Mouse (Mus musculus) fat pad, adult 2 months (tissue): ENCODE data around the gene Odf4.
"Not testable (repeated sequence)": the region's sequence is repeated elsewhere in the genome, so short reads cannot be mapped to it uniquely, and the experiment has no call there.

Experiments
- DNase-seq: peaks from one replicate; pipeline ENCODE4 v3.0.0-alpha.2; 2011; ENCODE audit warnings: low read depth, low spot score; ENCODE audit errors: extremely low read depth

Odf4 gene

DNA sequence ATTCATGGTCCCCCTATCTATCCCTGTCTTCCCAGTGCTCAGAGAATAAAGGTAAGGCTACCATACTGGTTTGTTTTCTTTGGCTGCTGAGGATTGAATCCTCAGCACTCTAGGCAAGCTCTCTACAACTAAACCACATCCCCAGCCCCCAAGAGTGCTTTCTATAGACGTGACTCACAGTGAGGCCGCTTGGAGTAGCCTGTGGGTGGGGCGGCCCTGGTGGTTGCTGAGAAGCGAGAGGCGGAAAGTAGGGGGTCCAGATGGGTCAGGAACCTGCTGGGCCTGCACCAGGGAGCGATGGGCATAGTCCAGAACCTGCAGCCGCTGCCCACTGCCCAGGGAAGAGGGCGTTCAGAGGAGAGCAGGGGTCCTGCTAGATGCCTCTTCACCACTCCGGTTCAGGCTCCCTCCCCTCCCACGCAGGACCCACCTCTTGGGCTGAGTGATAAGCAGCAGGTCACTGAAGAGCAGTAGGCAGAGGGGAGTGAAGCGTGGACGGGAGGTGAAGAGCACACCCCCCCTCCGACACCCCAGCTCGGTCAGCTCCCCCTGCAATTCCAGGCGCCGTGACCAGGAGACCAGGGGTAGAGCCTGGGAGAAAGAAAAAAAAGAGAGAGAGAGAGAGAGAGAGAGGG is 20.0 kb upstream of the Odf4 start:
- no peak for DNase-seq

DNA sequence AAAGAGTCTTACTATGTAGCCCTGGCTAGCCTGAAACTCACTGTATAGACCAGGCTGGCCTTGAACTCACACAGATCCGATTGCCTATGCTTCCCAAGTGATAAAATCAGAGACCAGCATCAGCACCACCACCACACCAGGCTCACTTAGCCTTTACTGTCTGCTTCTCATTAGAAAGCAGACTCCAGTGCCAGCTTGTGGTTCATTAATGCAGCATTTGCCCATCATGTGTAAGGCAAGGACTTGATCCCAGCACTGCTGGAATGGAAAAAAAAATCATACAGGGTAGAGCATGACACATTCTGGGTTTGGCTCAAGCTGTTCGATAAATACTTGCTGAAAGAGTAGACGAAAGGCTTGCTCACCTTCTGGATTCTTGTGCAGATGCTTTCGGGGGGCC is 19.1 kb upstream of the Odf4 start:
- DNase-seq, result no peak

DNA sequence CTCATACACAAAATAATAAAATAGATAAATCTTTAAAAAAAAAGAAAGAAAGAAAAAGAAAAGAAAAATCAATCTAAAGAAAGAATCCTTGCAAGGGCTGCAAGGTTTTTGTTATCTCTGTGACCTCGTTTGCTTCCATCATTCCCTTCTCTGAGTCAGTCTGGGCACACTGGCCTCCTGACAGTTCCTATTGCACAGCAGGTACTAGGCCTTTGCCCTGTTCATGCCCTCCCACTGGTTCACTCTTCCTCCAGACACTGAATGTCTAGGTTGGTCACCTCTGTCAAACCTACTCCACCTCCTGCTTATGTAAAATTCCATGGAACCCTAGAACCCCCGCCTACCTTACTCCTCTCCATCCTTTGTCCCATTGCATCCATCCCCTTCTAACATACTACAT is 18.4 kb upstream of the Odf4 start:
- no peak for DNase-seq

DNA sequence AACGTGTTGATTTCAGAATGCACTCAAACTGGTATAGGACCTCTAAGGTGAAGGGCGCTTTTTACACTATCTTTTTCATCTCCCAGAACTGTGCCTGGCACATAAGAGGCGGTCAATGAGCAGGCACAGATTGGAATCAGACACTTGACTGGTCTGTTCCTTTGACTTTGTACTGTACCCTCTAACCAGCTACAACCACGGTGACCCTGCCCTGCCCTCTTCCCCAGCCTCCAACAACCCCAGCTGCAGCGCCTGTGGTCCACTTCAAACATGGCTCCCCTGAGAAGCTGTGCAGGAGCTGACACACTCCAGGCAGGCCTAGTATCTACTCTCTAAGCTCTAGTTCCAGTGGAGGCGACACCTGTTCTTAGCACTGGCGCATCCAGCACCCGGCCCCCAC is 15.8 kb upstream of the Odf4 start:
- DNase-seq, result no peak

DNA sequence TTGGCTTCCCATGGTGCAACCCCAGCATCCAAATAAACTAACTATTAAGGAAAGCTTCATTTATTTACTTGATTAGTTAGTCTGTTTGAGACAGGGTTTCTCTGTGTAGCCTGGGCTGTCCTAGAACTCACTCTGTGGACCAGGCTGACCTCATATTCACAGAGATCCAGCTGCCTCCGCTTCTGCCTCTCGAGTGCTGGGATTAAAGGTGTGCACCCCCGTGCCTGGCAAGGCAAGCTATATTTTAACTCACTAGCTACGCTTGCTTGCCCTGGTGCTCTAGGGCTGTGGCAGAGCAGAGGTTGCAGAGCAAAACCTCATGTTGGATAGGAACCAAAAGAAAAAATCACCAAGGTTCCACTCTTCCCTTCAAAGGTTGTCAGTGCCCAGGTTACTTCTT is 13.6 kb upstream of the Odf4 start:
- DNase-seq, result no peak

DNA sequence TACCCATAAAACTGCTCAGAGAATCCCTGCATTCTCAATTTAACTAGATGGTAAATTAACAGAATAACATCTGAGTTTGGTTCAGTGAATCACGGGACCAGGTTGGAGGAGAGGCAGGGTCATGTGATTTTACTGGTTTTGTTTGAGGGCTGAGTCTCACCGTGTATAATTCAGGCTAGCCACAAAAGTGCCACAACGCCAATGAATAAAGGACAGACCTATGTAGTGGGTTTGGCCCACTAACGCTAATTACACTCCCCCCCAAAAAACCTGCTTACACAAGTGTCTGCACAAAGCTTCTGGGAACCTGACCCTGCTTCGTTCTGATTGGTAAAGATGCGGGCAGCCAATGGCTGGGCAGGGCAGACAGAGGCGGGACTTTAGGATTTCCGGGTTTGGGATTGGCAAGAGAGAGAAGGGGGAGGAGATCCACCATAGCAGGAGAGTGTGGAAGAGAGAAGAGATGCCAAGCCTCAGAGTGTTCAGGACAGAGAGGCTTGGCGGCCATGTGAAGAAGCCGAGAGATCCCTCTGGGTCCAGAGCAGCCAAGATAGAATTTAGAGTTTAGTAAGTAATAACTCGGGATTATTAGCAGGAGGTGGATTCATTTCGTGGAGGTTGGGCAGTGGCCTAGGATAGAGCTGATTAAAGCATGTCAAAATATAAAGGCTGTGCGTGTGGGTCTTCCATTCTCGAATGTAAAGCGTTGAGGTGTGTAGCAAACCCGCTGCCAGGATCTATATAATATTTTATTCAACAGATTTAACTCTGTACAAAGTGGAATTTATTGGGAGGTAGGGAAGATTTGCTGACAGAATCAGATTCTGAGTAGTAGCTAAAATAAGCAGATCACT is 12.8 kb upstream of the Odf4 start:
- peak; percentile 51 for DNase-seq

DNA sequence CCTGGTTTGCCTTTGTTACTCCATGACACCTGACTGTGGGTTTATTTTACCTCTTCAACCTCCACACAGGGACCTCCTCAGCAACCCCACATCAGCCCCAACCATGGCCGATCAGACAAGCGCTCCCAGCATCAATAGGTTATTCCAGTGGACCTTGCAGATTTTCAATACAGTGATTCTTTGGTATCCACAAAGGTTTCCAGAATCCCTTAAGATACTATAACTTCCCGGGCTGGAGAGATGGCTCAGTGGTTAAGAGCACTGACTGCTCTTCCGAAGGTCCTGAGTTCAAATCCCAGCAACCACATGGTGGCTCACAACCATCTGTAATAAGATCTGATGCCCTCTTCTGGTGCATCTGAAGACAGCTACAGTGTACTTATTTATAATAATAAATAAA is 10.1 kb upstream of the Odf4 start:
- DNase-seq, result not testable (repeated sequence)

DNA sequence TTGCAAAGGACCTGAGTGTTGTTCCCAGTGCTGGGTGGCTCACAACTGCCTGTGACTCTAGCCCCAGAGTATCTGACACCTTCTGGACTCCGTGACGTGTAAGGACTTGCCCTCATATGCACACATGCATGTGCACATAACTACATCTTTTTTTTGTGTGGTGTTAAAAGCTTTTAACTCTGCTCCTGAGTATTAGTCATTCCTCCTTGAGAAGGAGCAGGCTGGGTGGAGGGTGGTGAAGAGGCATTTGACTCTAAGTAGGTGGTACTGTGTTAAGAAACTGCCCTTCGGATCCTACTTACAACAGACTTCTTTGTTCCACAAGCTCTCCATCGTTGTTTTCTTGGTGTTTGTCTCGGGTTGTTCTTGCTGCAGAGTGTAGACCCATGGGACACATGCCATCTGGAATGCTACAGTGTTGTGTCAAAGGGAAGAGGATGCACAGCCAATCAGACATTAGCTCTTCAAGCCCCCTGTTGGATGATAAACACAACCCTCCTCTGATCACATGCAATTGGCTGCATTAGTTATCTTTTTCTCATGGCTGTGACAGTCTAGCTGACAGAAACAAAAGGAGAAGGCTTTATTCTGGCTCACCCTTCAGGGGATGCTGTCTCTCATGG is 7.1 kb upstream of the Odf4 start:
- no peak for DNase-seq

DNA sequence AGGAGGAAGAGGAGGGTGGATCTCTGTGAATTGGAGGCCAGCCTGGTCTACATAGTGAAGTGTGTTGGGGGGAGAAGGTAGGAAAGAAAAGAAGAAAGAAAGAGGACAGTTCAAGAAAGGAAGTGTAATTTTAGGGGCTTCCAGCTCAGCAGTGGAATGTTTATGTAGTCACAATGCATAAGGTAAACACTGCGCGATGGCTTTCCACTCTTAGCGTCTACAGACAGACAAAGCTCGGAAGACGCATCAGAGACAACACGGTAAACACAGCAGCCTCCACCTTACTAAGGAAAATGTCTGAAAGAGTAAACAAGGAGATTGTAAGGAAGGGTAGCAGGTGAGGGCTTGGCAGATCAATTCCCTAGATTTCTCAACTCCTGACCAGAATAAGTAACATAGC is 3.1 kb upstream of the Odf4 start:
- no peak for DNase-seq

DNA sequence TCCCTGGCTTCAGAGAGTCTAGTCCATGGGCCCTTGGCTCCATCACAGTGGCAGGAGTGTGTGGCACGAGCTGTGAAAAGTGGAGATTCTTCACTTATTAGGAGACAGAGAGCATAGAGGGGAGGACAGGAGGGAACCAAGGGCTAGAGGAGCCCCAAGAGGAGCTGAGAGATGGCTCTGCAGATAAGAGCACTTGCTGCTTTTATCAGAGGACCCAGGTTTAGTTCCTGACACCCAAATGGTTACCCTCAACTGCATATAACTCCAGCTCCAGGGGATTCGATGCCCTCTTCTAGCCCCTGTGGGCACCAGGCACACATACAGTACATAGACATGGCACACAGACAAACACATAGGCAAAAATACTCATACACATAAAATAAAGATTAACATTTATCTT is 2.1 kb downstream of the Odf4 start:
- no peak for DNase-seq

DNA sequence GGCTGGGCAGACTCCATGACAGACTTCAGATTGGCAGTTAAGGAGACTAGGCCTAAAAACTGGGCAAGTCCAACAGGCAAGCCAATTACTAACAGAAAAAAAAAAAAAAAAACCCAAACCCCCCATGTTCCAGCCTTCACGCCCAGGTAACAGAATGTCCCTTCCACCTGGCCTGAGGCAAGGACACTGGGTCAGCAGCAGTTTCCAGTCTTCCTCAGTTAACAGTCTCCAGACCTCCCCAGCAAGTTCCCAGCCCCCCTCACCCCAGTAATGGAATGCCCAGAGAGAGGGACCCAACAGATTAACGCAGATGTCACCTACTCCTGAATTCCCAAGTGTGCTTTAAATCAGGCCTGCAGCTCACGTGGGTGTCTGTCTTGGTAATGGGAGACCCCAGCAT is 3.7 kb downstream of the Odf4 start:
- no peak for DNase-seq

DNA sequence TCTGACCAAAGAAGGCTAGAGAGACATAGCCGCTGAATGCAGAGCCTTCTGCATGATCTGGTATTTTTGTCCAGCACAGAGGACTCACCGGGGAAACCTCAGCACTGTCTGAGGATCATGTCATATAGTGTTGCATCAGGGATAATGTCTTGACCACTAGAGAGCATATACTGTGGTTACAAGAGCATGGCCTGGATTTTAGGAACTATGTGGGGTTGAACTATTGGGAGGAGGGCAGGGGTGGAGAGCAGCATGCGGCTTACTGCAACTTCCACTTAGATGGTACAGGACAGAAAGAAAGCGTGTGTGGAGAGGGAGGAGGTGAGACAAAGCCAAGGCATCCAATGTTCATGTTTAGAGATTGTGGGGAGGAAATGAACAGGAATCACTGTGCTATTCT is 12.3 kb downstream of the Odf4 start:
- DNase-seq, result no peak

DNA sequence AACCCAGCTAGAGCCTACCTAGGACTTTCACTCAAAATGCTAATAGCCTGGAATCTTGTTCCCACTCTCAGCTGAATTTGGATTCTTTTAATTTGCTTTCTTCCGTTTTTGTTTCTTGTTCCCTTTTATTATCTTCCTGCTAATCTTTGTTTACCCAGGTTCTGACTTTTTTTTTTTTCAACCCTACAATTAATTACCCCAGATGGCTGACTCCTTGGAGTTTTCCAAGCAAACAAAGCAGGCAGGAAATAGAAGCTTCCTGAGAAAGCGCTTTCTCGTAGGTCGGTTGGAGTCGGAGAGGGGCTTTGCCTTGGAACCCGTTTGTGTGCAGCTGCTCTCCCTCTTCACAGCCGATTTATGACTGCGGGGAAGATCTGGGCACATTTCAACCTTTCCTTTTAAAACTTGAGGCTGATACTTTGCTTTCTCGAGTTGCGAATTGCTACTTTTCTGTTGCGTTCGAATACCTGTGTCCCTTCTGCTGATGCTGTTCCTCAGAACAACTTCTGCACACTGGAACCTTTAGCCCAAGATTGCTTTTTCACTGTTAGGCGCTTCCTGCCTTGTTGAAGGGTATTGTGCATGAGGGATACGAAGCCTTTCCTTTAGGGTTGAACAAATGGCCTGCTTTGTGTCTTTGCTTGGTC is 15.2 kb downstream of the Odf4 start:
- DNase-seq, result no peak

DNA sequence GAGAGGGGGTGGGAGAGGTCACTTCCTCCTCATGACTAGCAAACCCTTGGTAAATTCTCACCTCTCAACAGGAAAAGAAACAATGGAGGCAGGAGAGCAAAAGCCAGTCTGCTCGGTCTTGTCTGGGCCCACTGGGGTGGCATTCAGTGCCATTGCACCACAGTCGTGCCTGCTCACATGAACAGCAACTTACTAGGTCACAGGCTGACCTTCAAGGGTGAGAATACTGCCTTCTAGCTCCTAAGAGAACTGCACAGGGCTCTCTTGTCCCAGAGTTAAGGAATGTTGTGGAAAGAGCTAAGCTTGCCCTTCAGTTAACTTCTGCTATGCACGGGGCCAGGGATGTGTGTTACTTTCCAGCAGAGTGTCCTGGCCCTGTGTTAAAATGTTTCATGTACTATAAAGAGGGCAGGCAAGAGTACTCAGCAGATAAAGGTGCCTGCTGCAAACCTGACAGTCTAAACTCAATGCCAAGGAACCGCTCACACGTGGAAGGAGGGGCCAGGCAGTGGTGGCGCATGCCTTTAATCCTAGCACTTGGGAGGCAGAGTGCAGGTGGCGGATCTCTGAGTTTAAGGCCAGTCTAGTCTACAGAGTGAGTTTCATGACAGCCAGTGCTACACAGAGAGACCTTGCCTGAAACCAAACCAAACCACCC is 17.9 kb downstream of the Odf4 start:
- DNase-seq, result no peak

DNA sequence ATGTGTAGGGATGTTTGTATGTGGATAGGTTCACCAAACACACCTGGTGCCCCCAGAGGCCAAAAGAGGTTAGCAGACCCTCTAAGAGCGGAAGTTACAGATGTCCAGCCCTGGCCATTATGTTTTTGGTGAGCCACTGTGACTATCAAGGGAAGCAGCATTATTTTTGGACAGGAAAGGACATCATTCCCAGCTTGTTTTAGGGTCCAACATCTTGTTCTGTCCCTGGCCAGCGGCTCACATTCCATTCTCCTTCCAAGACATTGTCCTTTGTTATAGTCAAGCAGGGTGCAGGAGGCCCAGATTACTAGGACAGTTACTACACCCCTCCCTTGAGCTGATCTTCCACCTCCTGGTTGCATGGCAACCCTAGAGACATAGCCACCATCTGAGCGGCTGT is 19.6 kb downstream of the Odf4 start:
- DNase-seq, result no peak

DNA sequence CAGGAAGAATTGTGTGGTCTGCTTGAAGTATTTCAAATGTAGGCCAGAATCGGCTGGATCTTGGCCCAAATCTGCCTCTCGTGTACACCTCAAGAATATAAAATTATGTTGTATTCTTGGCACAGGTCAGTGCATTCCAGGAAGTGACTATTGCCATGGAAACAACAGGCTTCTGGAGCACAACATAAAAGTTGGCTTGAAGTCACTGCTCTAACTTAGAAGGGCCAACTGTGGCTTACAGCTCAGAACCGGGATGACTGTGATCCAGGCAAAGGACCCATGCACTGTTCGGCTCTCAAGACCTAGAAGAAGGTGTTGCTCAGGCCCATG is 20.5 kb downstream of the Odf4 start:
- no peak for DNase-seq

DNA sequence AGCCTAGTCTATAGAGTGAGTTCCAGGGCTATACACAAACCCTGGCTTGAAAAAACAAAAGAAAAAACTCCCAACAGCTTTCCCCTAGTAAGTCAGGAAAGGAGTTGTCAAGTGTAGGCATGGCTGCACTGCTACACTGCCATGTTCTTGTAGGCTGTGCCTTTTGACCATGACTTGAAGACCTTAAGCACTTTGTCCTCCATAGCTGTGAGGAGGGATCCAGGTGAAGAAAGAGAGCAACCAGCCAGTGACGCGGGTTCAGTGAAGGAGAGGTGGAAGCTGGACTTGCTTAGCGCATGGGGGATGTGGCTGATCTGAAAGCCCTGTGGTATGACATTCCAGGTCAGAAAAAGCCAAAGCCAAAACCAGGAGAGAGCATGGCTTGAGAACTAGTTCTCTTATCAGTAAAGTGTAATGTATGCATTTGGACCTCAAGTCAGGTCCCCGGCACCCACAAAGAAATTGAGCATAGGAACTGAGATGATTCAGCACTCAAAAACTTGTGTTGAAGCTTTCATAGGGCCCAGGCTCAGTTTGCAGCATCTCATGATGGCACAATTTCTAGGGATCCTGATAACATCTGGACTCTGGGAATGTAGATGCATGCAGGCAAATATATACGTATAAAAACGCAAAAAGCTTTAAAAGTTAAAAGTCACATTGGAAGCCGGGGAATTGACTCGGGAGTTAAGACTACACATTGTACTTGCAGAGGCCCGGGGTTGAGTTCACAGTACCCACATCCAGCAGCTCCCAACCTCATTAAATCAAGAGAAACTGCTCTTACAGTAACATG is 21.0 kb downstream of the Odf4 start:
- DNase-seq, result no peak

DNA sequence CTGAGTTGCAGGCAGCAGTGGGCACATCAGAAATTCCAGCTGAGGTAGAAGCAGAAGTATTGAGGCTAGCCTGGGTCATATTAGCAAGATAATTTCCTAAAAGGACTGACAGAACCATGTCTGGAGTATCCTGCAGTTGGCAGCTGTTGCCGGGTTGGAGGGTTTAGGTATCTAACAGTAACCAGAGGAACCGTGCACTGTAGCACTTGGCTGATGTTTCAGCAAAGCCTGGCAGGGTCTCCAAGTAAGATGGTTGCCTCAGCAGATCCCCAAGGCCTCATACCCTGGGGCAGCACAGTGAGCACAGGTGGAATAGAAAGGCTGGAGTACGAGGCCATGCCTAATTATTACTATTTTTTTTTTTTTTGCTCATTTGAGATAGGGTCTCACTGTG is 21.7 kb downstream of the Odf4 start:
- no peak for DNase-seq

DNA sequence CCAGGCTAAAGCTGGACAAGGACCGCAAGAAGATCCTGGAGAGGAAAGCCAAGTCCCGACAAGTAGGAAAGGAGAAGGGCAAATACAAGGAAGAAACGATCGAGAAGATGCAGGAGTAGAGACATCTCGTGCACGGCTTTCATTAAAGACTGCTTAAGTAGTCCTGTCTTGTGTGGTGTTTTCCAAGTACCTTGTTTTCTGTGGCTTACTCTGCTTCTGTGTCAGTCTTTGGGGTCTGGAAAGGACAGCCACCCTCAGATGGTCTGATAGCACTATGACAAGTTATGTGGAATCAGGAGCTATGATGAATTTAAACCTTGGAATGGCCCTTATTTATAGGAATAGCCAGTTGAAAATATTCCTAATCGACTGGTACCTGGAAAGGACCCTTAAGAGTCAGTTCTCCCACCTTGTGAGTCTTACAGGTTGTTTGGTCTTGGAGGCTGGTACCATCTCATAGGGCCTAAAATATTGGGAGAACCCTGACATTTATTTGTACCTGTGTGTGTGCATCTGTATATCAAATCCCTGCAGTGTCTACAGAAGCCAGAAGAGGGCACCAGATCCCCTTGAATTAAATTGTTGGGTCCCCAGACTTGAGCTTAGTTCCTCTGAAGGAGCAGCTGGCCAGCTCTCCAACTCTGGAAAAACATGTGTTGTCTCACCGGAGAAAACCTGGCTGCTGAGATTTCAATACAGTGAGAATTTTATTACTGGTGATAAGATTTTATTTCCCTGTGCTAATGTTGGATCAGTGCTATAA is 22.3 kb downstream of the Odf4 start:
- DNase-seq, result no peak

DNA sequence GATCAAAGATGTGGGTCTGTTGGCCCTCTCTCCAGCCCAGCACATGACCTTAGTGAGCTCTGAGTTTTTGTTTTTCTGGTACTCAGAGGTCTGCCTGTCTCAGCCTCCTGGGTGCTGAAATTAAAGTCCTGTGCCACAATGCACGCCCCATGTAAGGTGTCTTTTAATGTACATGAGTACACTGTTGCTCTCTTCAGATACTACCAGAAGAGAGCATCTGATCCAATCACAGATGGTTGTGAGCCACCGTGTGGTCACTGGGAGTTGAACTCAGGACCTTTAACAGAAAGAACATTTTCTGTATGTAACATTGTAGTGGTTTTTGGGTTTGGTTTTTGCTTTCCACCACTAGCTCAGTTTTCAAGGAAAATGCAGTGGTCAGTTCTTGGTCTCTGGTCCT is 23.1 kb downstream of the Odf4 start:
- no peak for DNase-seq
